Mouse (Mus musculus): ENCODE data around the gene Npff.

DNA sequence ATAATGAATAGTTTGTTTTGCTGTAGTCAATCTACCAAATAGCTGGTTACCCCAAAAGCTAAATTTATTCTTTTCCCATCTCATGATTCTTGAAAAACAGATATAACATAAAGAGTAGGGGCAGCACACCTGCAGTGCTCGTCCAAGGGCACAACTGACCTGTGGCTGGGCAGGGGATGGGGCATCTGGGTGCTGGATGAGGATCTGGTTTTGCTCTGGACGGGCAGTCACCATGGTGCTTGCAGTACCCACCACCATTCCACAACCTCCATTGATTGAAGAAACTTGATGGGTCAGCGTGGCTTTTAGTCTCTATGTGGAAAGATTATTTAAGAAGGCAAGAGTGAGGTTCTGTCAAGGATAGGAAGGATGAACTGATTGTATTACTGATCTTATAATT is 21.5 kb upstream of the Npff start:
- no peak for TF ChIP-seq CTCF (IDR thresholded peaks at IDR 0.05; ENCODE audit: low read depth, low read length)
- no peak for TF ChIP-seq POLR2A (IDR thresholded peaks at IDR 0.05; ENCODE audit: borderline replicate concordance, low read depth, low read length)
